ENCODE assay signal across 10 mouse cellular contexts in genomic region chr14:73445508-73446256, GRCm38 (mm10).
A peak's percentile ranks its signal among the peaks of the same experiment; 100 is the strongest.
DNase-seq lines count a peak whose midpoint lies in the region; ATAC-seq and TF ChIP-seq lines count a peak whose summit lies in the region.
"Had no signal": no experiment of that assay in that cellular context is flagged by ENCODE, and none has a peak within 500 bp of the region (broad histone marks: within the 10 kb centered on the region; RNA-seq: fewer than 3 reads in every experiment).

No protein-coding gene starts in this region.

- peak; percentile 70 for ATAC-seq in kidney, embryonic 14.5 days (ENCODE audit: low FRiP score, low TSS enrichment)
- no peak; the same call in 1 of the 2 replicates for ATAC-seq in lung, embryonic 15.5 days (ENCODE audit: borderline replicate concordance, extremely low read depth, low FRiP score, low TSS enrichment)
- ATAC-seq in hindbrain, postnatal 0 days = no peak

- 50% methylated on average over 6 of the region's 6 CpGs for WGBS in kidney, embryonic 14.5 days
- WGBS in lung, embryonic 15.5 days = 53% methylated on average over 6 of the region's 6 CpGs
- 68% methylated on average over 6 of the region's 6 CpGs for WGBS in hindbrain, postnatal 0 days

- H3K27ac ChIP-seq in kidney, embryonic 14.5 days (ENCODE audit: low read depth, low read length) = peak overlapping the region; percentile 91
- H3K27ac ChIP-seq in lung, embryonic 15.5 days = peak overlapping the region; percentile 67
- no peak overlapping the region for H3K27ac ChIP-seq in hindbrain, postnatal 0 days

- no peak for TF ChIP-seq CTCF in hindbrain, postnatal 0 days (IDR thresholded peaks at IDR 0.05; ENCODE audit: low read depth)

- no peaks in the 10 kb centered on the region for H3K36me3 ChIP-seq in kidney, embryonic 14.5 days (ENCODE audit: control insufficient read depth, insufficient read depth, low read length)
- no peaks in the 10 kb centered on the region for H3K36me3 ChIP-seq in lung, embryonic 15.5 days
- no peaks in the 10 kb centered on the region for H3K36me3 ChIP-seq in hindbrain, postnatal 0 days (ENCODE audit: insufficient read depth, low read length)
- H3K36me3 ChIP-seq: limb, embryonic 13.5 days had no signal

- no peaks in the 10 kb centered on the region for H3K9me3 ChIP-seq in kidney, embryonic 14.5 days (ENCODE audit: control insufficient read depth, low read length)
- no peaks in the 10 kb centered on the region for H3K9me3 ChIP-seq in lung, embryonic 15.5 days
- no peaks in the 10 kb centered on the region for H3K9me3 ChIP-seq in hindbrain, postnatal 0 days (ENCODE audit: low read length)
- H3K9me3 ChIP-seq: limb, embryonic 13.5 days had no signal

- H3K4me3 ChIP-seq in kidney, embryonic 14.5 days (ENCODE audit: low read length) = no peak overlapping the region
- no peak overlapping the region for H3K4me3 ChIP-seq in lung, embryonic 15.5 days
- no peak overlapping the region for H3K4me3 ChIP-seq in hindbrain, postnatal 0 days (ENCODE audit: low read length)
- H3K4me3 ChIP-seq: limb, embryonic 13.5 days had no signal

- no peaks in the 10 kb centered on the region for H3K27me3 ChIP-seq in kidney, embryonic 14.5 days (ENCODE audit: control insufficient read depth, insufficient read depth, low read length)
- no peaks in the 10 kb centered on the region for H3K27me3 ChIP-seq in lung, embryonic 15.5 days
- H3K27me3 ChIP-seq in hindbrain, postnatal 0 days (ENCODE audit: insufficient read depth, low read length) = no peaks in the 10 kb centered on the region
- H3K27me3 ChIP-seq: limb, embryonic 13.5 days had no signal

- no peak overlapping the region for H3K4me2 ChIP-seq in kidney, embryonic 14.5 days (replicated peaks; ENCODE audit: low read depth, low read length)
- no peak overlapping the region for H3K4me2 ChIP-seq in lung, embryonic 15.5 days
- H3K4me2 ChIP-seq in hindbrain, postnatal 0 days (ENCODE audit: low read depth, low read length) = no peak overlapping the region
- H3K4me2 ChIP-seq: limb, embryonic 13.5 days had no signal

- DNase-seq in 416B (ENCODE audit: low read depth) = peak; percentile 66
- peak; percentile 23 for DNase-seq in brain, adult 2 months (ENCODE audit: low read depth, low spot score)
- DNase-seq in adrenal gland, postnatal 25 days = no peak
- no peak for DNase-seq in thymus, adult 18-20 months
- no peak for DNase-seq in spleen, adult 18-20 months
- DNase-seq in hindbrain, postnatal 0 days (ENCODE audit: low spot score) = no peak
- DNase-seq: gastrocnemius, postnatal 36 days had no signal

- 0 out of 2 replicates have a peak, but pooled peaks cover 8% of the 10 kb centered on the region for H3K4me1 ChIP-seq in kidney, embryonic 14.5 days (ENCODE audit: control insufficient read depth, insufficient read depth, low read length)
- peaks cover 23% of the 10 kb centered on the region for H3K4me1 ChIP-seq in lung, embryonic 15.5 days
- no peaks in the 10 kb centered on the region for H3K4me1 ChIP-seq in hindbrain, postnatal 0 days (ENCODE audit: insufficient read depth, low read length)

- no peak overlapping the region for H3K9ac ChIP-seq in kidney, embryonic 14.5 days (ENCODE audit: low read depth, low read length)
- H3K9ac ChIP-seq in lung, embryonic 15.5 days = no peak overlapping the region
- H3K9ac ChIP-seq in hindbrain, postnatal 0 days (replicated peaks; ENCODE audit: low read length) = no peak overlapping the region
- H3K9ac ChIP-seq: limb, embryonic 13.5 days had no signal

Comparison
In these comparisons a context has a peak if more than half of its experiments do, and no peak if none do; other contexts are left out.
1. DNase-seq: peak in 416B (single experiment) and brain, adult 2 months (single experiment); none in adrenal gland, postnatal 25 days (single experiment), thymus, adult 18-20 months (0 of 2), spleen, adult 18-20 months (0 of 2) and hindbrain, postnatal 0 days (single experiment).